In the genomic region with DNA sequence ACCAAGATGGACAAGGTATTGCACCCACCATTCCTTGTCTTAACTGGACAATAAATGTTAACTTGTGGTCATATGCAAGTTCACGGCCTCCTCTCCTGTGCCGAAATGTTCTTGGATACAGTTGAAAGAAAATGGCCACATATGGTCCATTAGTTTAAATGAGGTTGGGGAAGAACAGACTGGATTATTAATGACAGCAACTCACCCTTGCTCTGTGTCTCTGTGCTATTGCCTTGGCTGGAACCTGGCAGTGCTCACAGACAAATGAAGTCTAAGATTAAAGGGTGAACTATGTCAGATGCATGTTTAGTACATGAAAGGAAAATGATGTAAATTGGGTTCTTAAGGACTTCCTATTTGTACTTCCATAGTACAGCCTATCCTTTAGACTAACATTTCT, we compare ENCODE assay signal across 21 mouse cellular contexts.
DNase-seq lines count a peak whose midpoint lies in the region; ATAC-seq and TF ChIP-seq lines count a peak whose summit lies in the region.
"Had no signal": no experiment of that assay in that cellular context is flagged by ENCODE, and none has a peak within 500 bp of the region (broad histone marks: within the 10 kb centered on the region; RNA-seq: fewer than 3 reads in every experiment).

No protein-coding gene starts in this region.

- H3K9me3 ChIP-seq in limb, embryonic 11.5 days (ENCODE audit: control insufficient read depth, low read length): no peaks in the 10 kb centered on the region
- no peaks in the 10 kb centered on the region for H3K9me3 ChIP-seq in limb, embryonic 10.5 days (replicated peaks)
- H3K9me3 ChIP-seq in lung, embryonic 15.5 days: no peaks in the 10 kb centered on the region
- no peaks in the 10 kb centered on the region for H3K9me3 ChIP-seq in lung, postnatal 0 days (ENCODE audit: low read length)
- H3K9me3 ChIP-seq: embryonic facial prominence, embryonic 13.5 days; embryonic facial prominence, embryonic 15.5 days; forebrain, embryonic 10.5 days; forebrain, embryonic 12.5 days had no signal

- no peak overlapping the region for H3K4me3 ChIP-seq in limb, embryonic 11.5 days (ENCODE audit: low read depth, low read length)
- H3K4me3 ChIP-seq in limb, embryonic 10.5 days: no peak overlapping the region
- H3K4me3 ChIP-seq in lung, embryonic 15.5 days: no peak overlapping the region
- H3K4me3 ChIP-seq in lung, postnatal 0 days (ENCODE audit: low read depth, low read length): no peak overlapping the region
- H3K4me3 ChIP-seq: embryonic facial prominence, embryonic 13.5 days; embryonic facial prominence, embryonic 15.5 days; erythroblast, embryonic 14.5 days; forebrain, embryonic 10.5 days; forebrain, embryonic 12.5 days had no signal

- TF ChIP-seq CTCF in lung, postnatal 0 days (IDR thresholded peaks at IDR 0.05): no peak

- H3K4me2 ChIP-seq in limb, embryonic 11.5 days (ENCODE audit: low read depth, severe bottlenecking): no peak overlapping the region
- no peak overlapping the region for H3K4me2 ChIP-seq in lung, embryonic 15.5 days
- no peak overlapping the region for H3K4me2 ChIP-seq in lung, postnatal 0 days (replicated peaks; ENCODE audit: low read depth, low read length)
- H3K4me2 ChIP-seq: embryonic facial prominence, embryonic 13.5 days; embryonic facial prominence, embryonic 15.5 days; forebrain, embryonic 12.5 days had no signal

- WGBS in limb, embryonic 11.5 days: 73% methylated on average over 2 of the region's 2 CpGs
- 70% methylated on average over 2 of the region's 2 CpGs for WGBS in limb, embryonic 10.5 days
- 52% methylated on average over 2 of the region's 2 CpGs for WGBS in lung, embryonic 15.5 days
- 70% methylated on average over 2 of the region's 2 CpGs for WGBS in lung, postnatal 0 days

- no peaks in the 10 kb centered on the region for H3K27me3 ChIP-seq in limb, embryonic 11.5 days (ENCODE audit: control insufficient read depth, insufficient read depth, low read length)
- 0 out of 2 replicates have a peak, but pooled peaks cover 5% of the 10 kb centered on the region for H3K27me3 ChIP-seq in limb, embryonic 10.5 days (ENCODE audit: low read depth, poor library complexity, severe bottlenecking)
- no peaks in the 10 kb centered on the region for H3K27me3 ChIP-seq in lung, embryonic 15.5 days
- no peaks in the 10 kb centered on the region for H3K27me3 ChIP-seq in lung, postnatal 0 days (replicated peaks; ENCODE audit: insufficient read depth, low read length)
- H3K27me3 ChIP-seq: embryonic facial prominence, embryonic 13.5 days; embryonic facial prominence, embryonic 15.5 days; forebrain, embryonic 12.5 days had no signal

- DNase-seq in limb, embryonic 11.5 days (ENCODE audit: low spot score): peak; percentile 6
- DNase-seq in limb, embryonic 10.5 days (ENCODE audit: low spot score): no peak
- DNase-seq in lung, postnatal 36 days: no peak
- DNase-seq in lung, postnatal 0 days (ENCODE audit: low spot score): peak; percentile 19
- no peak for DNase-seq in lung, postnatal 10 days
- DNase-seq: adrenal gland, adult 2 months; adrenal gland, postnatal 10 days; adrenal gland, postnatal 25 days; cerebellum, adult 11 months; cerebellum, adult 18-20 months; cerebellum, adult 8-10 months; cerebellum, adult 9-11 months; cerebellum, postnatal 14 days; cerebellum, postnatal 36 days; embryo, embryonic 11 days had no signal

- no peak overlapping the region for H3K27ac ChIP-seq in limb, embryonic 11.5 days (replicated peaks; ENCODE audit: low read depth, low read length)
- H3K27ac ChIP-seq in limb, embryonic 10.5 days: no peak overlapping the region
- peak overlapping the region; percentile 50; the same call in 1 of the 2 replicates for H3K27ac ChIP-seq in lung, embryonic 15.5 days
- H3K27ac ChIP-seq in lung, postnatal 0 days (ENCODE audit: low read length): no peak overlapping the region
- H3K27ac ChIP-seq: embryonic facial prominence, embryonic 13.5 days; embryonic facial prominence, embryonic 15.5 days; forebrain, embryonic 10.5 days; forebrain, embryonic 12.5 days had no signal

- H3K36me3 ChIP-seq in limb, embryonic 11.5 days (ENCODE audit: control insufficient read depth, insufficient read depth, low read length): no peaks in the 10 kb centered on the region
- H3K36me3 ChIP-seq in limb, embryonic 10.5 days: no peaks in the 10 kb centered on the region
- H3K36me3 ChIP-seq in lung, embryonic 15.5 days: no peaks in the 10 kb centered on the region
- no peaks in the 10 kb centered on the region for H3K36me3 ChIP-seq in lung, postnatal 0 days (ENCODE audit: insufficient read depth, low read length)
- H3K36me3 ChIP-seq: embryonic facial prominence, embryonic 13.5 days; embryonic facial prominence, embryonic 15.5 days; forebrain, embryonic 10.5 days; forebrain, embryonic 12.5 days had no signal

- H3K9ac ChIP-seq in limb, embryonic 11.5 days (ENCODE audit: low read length): no peak overlapping the region
- H3K9ac ChIP-seq in lung, embryonic 15.5 days: no peak overlapping the region
- no peak overlapping the region for H3K9ac ChIP-seq in lung, postnatal 0 days (replicated peaks; ENCODE audit: low read depth)
- H3K9ac ChIP-seq: embryonic facial prominence, embryonic 13.5 days; embryonic facial prominence, embryonic 15.5 days; forebrain, embryonic 12.5 days had no signal

- no peak for TF ChIP-seq EP300 in lung, postnatal 0 days (IDR thresholded peaks at IDR 0.05)

- H3K4me1 ChIP-seq in limb, embryonic 11.5 days (ENCODE audit: control insufficient read depth, insufficient read depth, low read length): no peaks in the 10 kb centered on the region
- 0 out of 2 replicates have a peak, but pooled peaks cover 16% of the 10 kb centered on the region for H3K4me1 ChIP-seq in limb, embryonic 10.5 days
- H3K4me1 ChIP-seq in lung, embryonic 15.5 days: peaks cover 4% of the 10 kb centered on the region; the same call in 1 of the 2 replicates
- H3K4me1 ChIP-seq in lung, postnatal 0 days (ENCODE audit: insufficient read depth, low read depth, low read length): no peaks in the 10 kb centered on the region
- H3K4me1 ChIP-seq: embryonic facial prominence, embryonic 15.5 days had no signal

- ATAC-seq in limb, embryonic 11.5 days (ENCODE audit: insufficient number of reproducible peaks, low FRiP score, low TSS enrichment, low read depth): no peak
- ATAC-seq in lung, embryonic 15.5 days (ENCODE audit: borderline replicate concordance, extremely low read depth, low FRiP score, low TSS enrichment): peak; percentile 69; the same call in 1 of the 2 replicates
- 0 out of 2 replicates have a peak, but pooled peaks have one; percentile 21 for ATAC-seq in lung, postnatal 0 days

Comparison
In these comparisons a context has a peak if more than half of its experiments do, and no peak if none do; other contexts are left out.
1. DNase-seq: peak in limb, embryonic 11.5 days (single experiment) and lung, postnatal 0 days (single experiment); none in limb, embryonic 10.5 days (single experiment), lung, postnatal 36 days (single experiment) and lung, postnatal 10 days (single experiment).